Mouse (Mus musculus): ENCODE results near the gene Fndc11. TPM values are rescaled to one million over a fixed set of nuclear protein-coding genes. Genes with fewer than 3 reads are reported as not detected.

Fndc11 gene
- polyA plus RNA-seq, 1 experiment, result not detected

DNA sequence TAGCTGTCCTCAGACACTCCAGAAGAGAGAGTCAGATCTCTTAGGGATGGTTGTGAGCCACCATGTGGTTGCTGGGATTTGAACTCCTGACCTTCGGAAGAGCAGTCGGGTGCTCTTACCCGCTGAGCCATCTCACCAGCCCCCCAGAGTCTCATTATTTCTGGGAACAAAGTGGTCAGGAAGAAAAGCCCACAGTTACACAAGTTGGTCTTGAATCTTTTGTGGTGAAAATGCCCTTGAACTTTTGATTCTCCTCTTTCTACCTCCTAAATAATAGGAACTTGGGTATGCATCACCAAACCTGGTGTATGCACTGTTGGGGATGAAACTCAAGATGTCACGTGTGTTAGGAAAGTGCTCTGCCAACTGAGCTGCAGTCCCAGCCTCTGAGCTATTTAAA, 27.9 kb upstream of the Fndc11 start:
- Histone ChIP-seq H3K4me3 (ENCODE audit: insufficient read depth, low read length) (no peak overlapping the region), H3K4me1 (ENCODE audit: control insufficient read depth, insufficient read depth, low read length) (peaks cover 2% of the 10 kb centered on the region; the same call in 1 of the 2 replicates), H3K27ac (ENCODE audit: insufficient read depth, low read length) (no peak overlapping the region)
- TF ChIP-seq POLR2A (IDR thresholded peaks at IDR 0.05; ENCODE audit: extremely low read depth, insufficient read depth, low read length) (no peak), CTCF (IDR thresholded peaks at IDR 0.05; ENCODE audit: extremely low read depth, insufficient read depth, low read length) (no peak)

GRCm38 (mm10) chr2:181193044-181193443, 26.8 kb upstream of the Fndc11 start:
- Histone ChIP-seq H3K4me1 (ENCODE audit: control insufficient read depth, insufficient read depth, low read length) (peaks cover 2% of the 10 kb centered on the region; the same call in 1 of the 2 replicates), H3K27ac (ENCODE audit: insufficient read depth, low read length) (no peak overlapping the region), H3K4me3 (ENCODE audit: insufficient read depth, low read length) (no peak overlapping the region)
- no peak for TF ChIP-seq CTCF (IDR thresholded peaks at IDR 0.05; ENCODE audit: extremely low read depth, insufficient read depth, low read length)
- TF ChIP-seq POLR2A (IDR thresholded peaks at IDR 0.05; ENCODE audit: extremely low read depth, insufficient read depth, low read length), result no peak

- no peak overlapping the region for H3K27ac ChIP-seq (ENCODE audit: insufficient read depth, low read length)
- no peaks in the 10 kb centered on the region for H3K4me1 ChIP-seq (ENCODE audit: control insufficient read depth, insufficient read depth, low read length)
- TF ChIP-seq POLR2A (IDR thresholded peaks at IDR 0.05; ENCODE audit: extremely low read depth, insufficient read depth, low read length) (no peak), CTCF (IDR thresholded peaks at IDR 0.05; ENCODE audit: extremely low read depth, insufficient read depth, low read length) (no peak)
- no peak overlapping the region for H3K4me3 ChIP-seq (ENCODE audit: insufficient read depth, low read length)
Measured at GRCm38 (mm10) chr2:181196628-181197300, 23.0 kb upstream of the Fndc11 start.

GRCm38 (mm10) chr2:181201606-181202005, 18.2 kb upstream of the Fndc11 start:
- no peak overlapping the region for H3K4me3 ChIP-seq (ENCODE audit: insufficient read depth, low read length)
- no peak for TF ChIP-seq CTCF (IDR thresholded peaks at IDR 0.05; ENCODE audit: extremely low read depth, insufficient read depth, low read length)
- TF ChIP-seq POLR2A (IDR thresholded peaks at IDR 0.05; ENCODE audit: extremely low read depth, insufficient read depth, low read length), result no peak
- H3K27ac ChIP-seq (ENCODE audit: insufficient read depth, low read length), result no peak overlapping the region
- H3K4me1 ChIP-seq (ENCODE audit: control insufficient read depth, insufficient read depth, low read length), result no peaks in the 10 kb centered on the region; the same call in 1 of the 2 replicates

DNA sequence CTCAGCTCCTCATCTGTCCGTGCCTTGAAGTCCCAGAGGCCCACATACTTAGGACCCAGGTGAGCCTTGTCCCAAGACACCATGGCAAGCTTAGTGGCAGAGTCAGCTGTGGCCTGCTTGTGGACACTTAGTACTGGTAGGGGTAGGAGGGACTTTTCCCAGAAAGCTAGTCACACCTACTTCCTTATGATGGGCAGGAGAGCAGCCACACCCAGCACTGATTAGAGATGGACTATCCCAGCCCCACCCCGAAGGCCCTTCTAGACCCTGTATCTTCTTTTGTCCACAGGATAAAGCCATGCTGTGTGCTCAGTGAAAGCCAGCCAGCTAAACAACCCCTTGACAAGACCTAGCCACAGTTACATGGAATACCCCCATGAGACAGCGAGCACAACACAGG, 17.4 kb upstream of the Fndc11 start, which contains the start of gene Ptk6:
Ptk6 (minus strand) TSS at position 368 of the 400 bp plus-strand sequence.
- no peaks in the 10 kb centered on the region; the same call in 1 of the 2 replicates for H3K4me1 ChIP-seq (ENCODE audit: control insufficient read depth, insufficient read depth, low read length)
- H3K27ac ChIP-seq (ENCODE audit: insufficient read depth, low read length), result no peak within 1 kb of the TSS
- no peak within 1 kb of the TSS for H3K4me3 ChIP-seq (ENCODE audit: insufficient read depth, low read length)
- TF ChIP-seq POLR2A (IDR thresholded peaks at IDR 0.05; ENCODE audit: extremely low read depth, insufficient read depth, low read length) (no peak), CTCF (IDR thresholded peaks at IDR 0.05; ENCODE audit: extremely low read depth, insufficient read depth, low read length) (no peak)

- no peaks in the 10 kb centered on the region; the same call in 1 of the 2 replicates for H3K4me1 ChIP-seq (ENCODE audit: control insufficient read depth, insufficient read depth, low read length)
- no peak for TF ChIP-seq CTCF (IDR thresholded peaks at IDR 0.05; ENCODE audit: extremely low read depth, insufficient read depth, low read length)
- no peak for TF ChIP-seq POLR2A (IDR thresholded peaks at IDR 0.05; ENCODE audit: extremely low read depth, insufficient read depth, low read length)
- H3K27ac ChIP-seq (ENCODE audit: insufficient read depth, low read length), result no peak overlapping the region
- H3K4me3 ChIP-seq (ENCODE audit: insufficient read depth, low read length), result no peak overlapping the region
Measured at GRCm38 (mm10) chr2:181202886-181203285, 16.9 kb upstream of the Fndc11 start.

DNA sequence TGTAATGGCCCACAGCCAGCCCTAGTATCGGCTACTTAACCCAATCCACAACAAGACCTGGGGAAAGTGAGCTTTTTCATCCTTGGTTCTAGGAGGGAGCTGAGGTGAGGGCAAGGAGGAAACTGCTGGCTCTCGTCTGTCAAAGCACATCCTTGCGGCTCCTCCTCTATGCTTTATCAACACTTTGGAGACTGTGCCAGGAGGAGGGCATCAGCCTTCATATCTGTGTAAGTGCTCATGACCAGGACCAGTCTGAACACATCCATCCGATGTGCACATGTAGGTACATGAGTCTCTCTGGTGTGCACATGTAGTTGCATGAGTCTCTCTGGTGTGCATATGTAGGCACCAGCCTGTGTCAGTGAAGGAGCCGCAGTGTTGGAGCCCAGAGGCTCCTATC, 14.1 kb upstream of the Fndc11 start:
- no peak for TF ChIP-seq CTCF (IDR thresholded peaks at IDR 0.05; ENCODE audit: extremely low read depth, insufficient read depth, low read length)
- no peak for TF ChIP-seq POLR2A (IDR thresholded peaks at IDR 0.05; ENCODE audit: extremely low read depth, insufficient read depth, low read length)
- no peaks in the 10 kb centered on the region; the same call in 1 of the 2 replicates for H3K4me1 ChIP-seq (ENCODE audit: control insufficient read depth, insufficient read depth, low read length)

GRCm38 (mm10) chr2:181206118-181206517, 13.7 kb upstream of the Fndc11 start:
- Histone ChIP-seq H3K4me1 (ENCODE audit: control insufficient read depth, insufficient read depth, low read length) (no peaks in the 10 kb centered on the region; the same call in 1 of the 2 replicates), H3K4me3 (ENCODE audit: insufficient read depth, low read length) (no peak overlapping the region), H3K27ac (ENCODE audit: insufficient read depth, low read length) (no peak overlapping the region)
- TF ChIP-seq POLR2A (IDR thresholded peaks at IDR 0.05; ENCODE audit: extremely low read depth, insufficient read depth, low read length) (no peak), CTCF (IDR thresholded peaks at IDR 0.05; ENCODE audit: extremely low read depth, insufficient read depth, low read length) (no peak)

More for the DNA sequence above, 14.1 kb upstream of the Fndc11 start:
- no peak overlapping the region for H3K27ac ChIP-seq (ENCODE audit: insufficient read depth, low read length)
- H3K4me3 ChIP-seq (ENCODE audit: insufficient read depth, low read length), result no peak overlapping the region

DNA sequence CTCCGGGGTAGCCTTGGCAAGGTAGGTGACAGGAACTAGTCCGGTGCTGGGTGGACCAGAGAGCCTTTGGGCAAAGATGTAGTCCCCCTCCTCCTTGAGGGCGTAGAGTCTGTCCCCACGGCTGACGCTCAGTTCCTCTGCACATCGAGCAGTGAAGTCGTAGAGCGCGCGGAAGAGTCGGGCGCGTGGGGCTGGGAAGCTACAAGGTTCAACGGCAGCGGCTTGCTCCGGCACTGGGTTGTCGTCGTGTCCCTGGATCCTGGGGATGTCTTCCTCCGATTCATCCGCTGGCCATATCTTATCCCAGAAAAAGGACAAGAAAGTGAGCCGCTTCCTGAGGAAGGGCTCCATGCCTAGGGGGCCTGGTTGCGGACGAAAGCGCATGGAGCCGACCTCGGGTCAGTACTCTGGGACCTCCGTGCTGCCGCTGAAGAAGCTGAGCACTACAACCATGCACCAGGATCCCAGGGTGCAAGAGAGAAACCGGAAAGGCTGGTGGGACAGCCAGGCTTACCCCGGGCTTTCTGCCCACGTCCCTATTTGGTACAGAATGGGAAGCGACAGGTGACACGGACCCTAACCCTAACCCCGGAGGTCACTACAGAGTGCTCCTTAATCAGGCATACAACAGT, 7.3 kb upstream of the Fndc11 start:
- H3K4me1 ChIP-seq (ENCODE audit: control insufficient read depth, insufficient read depth, low read length), result no peaks in the 10 kb centered on the region
- peak overlapping the region; percentile 22 for H3K4me3 ChIP-seq (ENCODE audit: insufficient read depth, low read length)
- TF ChIP-seq POLR2A (IDR thresholded peaks at IDR 0.05; ENCODE audit: extremely low read depth, insufficient read depth, low read length) (no peak), CTCF (IDR thresholded peaks at IDR 0.05; ENCODE audit: extremely low read depth, insufficient read depth, low read length) (no peak)
- H3K27ac ChIP-seq (ENCODE audit: insufficient read depth, low read length), result no peak overlapping the region

GRCm38 (mm10) chr2:181213021-181213445, 6.8 kb upstream of the Fndc11 start, which contains the start of gene Srms:
TSS of gene Srms (minus strand) at chr2:181213185.
- no peak within 1 kb of the TSS for H3K27ac ChIP-seq (ENCODE audit: insufficient read depth, low read length)
- H3K4me1 ChIP-seq (ENCODE audit: control insufficient read depth, insufficient read depth, low read length), result no peaks in the 10 kb centered on the region
- TF ChIP-seq POLR2A (IDR thresholded peaks at IDR 0.05; ENCODE audit: extremely low read depth, insufficient read depth, low read length), result no peak
- no peak for TF ChIP-seq CTCF (IDR thresholded peaks at IDR 0.05; ENCODE audit: extremely low read depth, insufficient read depth, low read length)
- H3K4me3 ChIP-seq (ENCODE audit: insufficient read depth, low read length), result peak within 1 kb of the TSS; percentile 22
